Mouse (Mus musculus): ENCODE measurements around the gene Zfp853. TPM values are rescaled to one million over a fixed set of nuclear protein-coding genes. Genes with fewer than 3 reads are reported as not detected.

Gene Zfp853
- polyA plus RNA-seq, 1 experiment from 2014 or later, result not detected

- no peaks in the 10 kb centered on the region for H3K9me3 ChIP-seq (ENCODE audit: low read length)
- H3K4me1 ChIP-seq (ENCODE audit: insufficient read depth), result peaks cover 14% of the 10 kb centered on the region
- ATAC-seq, result 0 out of 2 replicates have a peak, but pooled peaks have one; percentile 33
- TF ChIP-seq EP300 (IDR thresholded peaks at IDR 0.05; ENCODE audit: low read depth), result no peak
- TF ChIP-seq CTCF (IDR thresholded peaks at IDR 0.05; ENCODE audit: low read depth), result no peak
- no peaks in the 10 kb centered on the region for H3K36me3 ChIP-seq (replicated peaks; ENCODE audit: insufficient read depth, low read length)
- H3K27me3 ChIP-seq (ENCODE audit: insufficient read depth, low read length), result no peaks in the 10 kb centered on the region
- no peak for DNase-seq
- WGBS (ENCODE audit: insufficient replicate concordance), result 41% methylated on average over 3 of the region's 3 CpGs
- no peak overlapping the region for H3K4me2 ChIP-seq (ENCODE audit: low read depth, low read length)
- no peak overlapping the region for H3K27ac ChIP-seq (ENCODE audit: low read depth)
- H3K9ac ChIP-seq (replicated peaks), result no peak overlapping the region
- H3K4me3 ChIP-seq (ENCODE audit: low read depth, low read length), result no peak overlapping the region
These were observed 21.3 kb downstream of the Zfp853 start for GRCm38 (mm10) chr5:143272108-143272507.

- no peak overlapping the region for H3K27ac ChIP-seq (ENCODE audit: low read depth)
- H3K9ac ChIP-seq (replicated peaks), result no peak overlapping the region
- H3K4me1 ChIP-seq (ENCODE audit: insufficient read depth), result peaks cover 14% of the 10 kb centered on the region
- no peaks in the 10 kb centered on the region for H3K27me3 ChIP-seq (ENCODE audit: insufficient read depth, low read length)
- no peaks in the 10 kb centered on the region for H3K9me3 ChIP-seq (ENCODE audit: low read length)
- no peak overlapping the region for H3K4me3 ChIP-seq (ENCODE audit: low read depth, low read length)
- 78% methylated on average over 6 of the region's 6 CpGs for WGBS (ENCODE audit: insufficient replicate concordance)
- DNase-seq, result no peak
- no peak for ATAC-seq
- H3K4me2 ChIP-seq (ENCODE audit: low read depth, low read length), result no peak overlapping the region
- no peak for TF ChIP-seq EP300 (IDR thresholded peaks at IDR 0.05; ENCODE audit: low read depth)
- TF ChIP-seq CTCF (IDR thresholded peaks at IDR 0.05; ENCODE audit: low read depth), result no peak
- no peaks in the 10 kb centered on the region for H3K36me3 ChIP-seq (replicated peaks; ENCODE audit: insufficient read depth, low read length)
These were observed 21.8 kb downstream of the Zfp853 start for GRCm38 (mm10) chr5:143271642-143272041.

- TF ChIP-seq CTCF (IDR thresholded peaks at IDR 0.05; ENCODE audit: low read depth) (no peak), EP300 (IDR thresholded peaks at IDR 0.05; ENCODE audit: low read depth) (no peak)
- Histone ChIP-seq H3K4me3 (ENCODE audit: low read depth, low read length) (peak overlapping the region; percentile 77), H3K36me3 (replicated peaks; ENCODE audit: insufficient read depth, low read length) (no peaks in the 10 kb centered on the region), H3K27me3 (ENCODE audit: insufficient read depth, low read length) (no peaks in the 10 kb centered on the region), H3K27ac (ENCODE audit: low read depth) (no peak overlapping the region), H3K4me2 (ENCODE audit: low read depth, low read length) (peak overlapping the region; percentile 97), H3K9me3 (ENCODE audit: low read length) (no peaks in the 10 kb centered on the region), H3K9ac (replicated peaks) (peak overlapping the region; percentile 79), H3K4me1 (ENCODE audit: insufficient read depth) (peaks cover 14% of the 10 kb centered on the region)
- 8% methylated on average over 12 of the region's 12 CpGs for WGBS (ENCODE audit: insufficient replicate concordance)
- ATAC-seq, result peak; percentile 11; the same call in 1 of the 2 replicates
- no peak for DNase-seq
These were observed 23.3 kb downstream of the Zfp853 start for GRCm38 (mm10) chr5:143270151-143270519.

GRCm38 (mm10) chr5:143269363-143270150 is 23.9 kb downstream of the Zfp853 start, which contains the start of gene Zfp316:
Gene Zfp316, minus strand, starts transcription at chr5:143270022.
- TF ChIP-seq CTCF (IDR thresholded peaks at IDR 0.05; ENCODE audit: low read depth), result no peak
- TF ChIP-seq EP300 (IDR thresholded peaks at IDR 0.05; ENCODE audit: low read depth), result no peak
- H3K27ac ChIP-seq (ENCODE audit: low read depth), result peak within 1 kb of the TSS; percentile 51; the same call in 1 of the 2 replicates
- peak within 1 kb of the TSS; percentile 79 for H3K9ac ChIP-seq (replicated peaks)
- no peaks in the 10 kb centered on the region for H3K9me3 ChIP-seq (ENCODE audit: low read length)
- DNase-seq (peak; percentile 67), ATAC-seq (peak; percentile 65)
- peak within 1 kb of the TSS; percentile 97 for H3K4me2 ChIP-seq (ENCODE audit: low read depth, low read length)
- peaks cover 14% of the 10 kb centered on the region for H3K4me1 ChIP-seq (ENCODE audit: insufficient read depth)
- no peaks in the 10 kb centered on the region for H3K27me3 ChIP-seq (ENCODE audit: insufficient read depth, low read length)
- H3K36me3 ChIP-seq (replicated peaks; ENCODE audit: insufficient read depth, low read length), result no peaks in the 10 kb centered on the region
- peak within 1 kb of the TSS; percentile 77 for H3K4me3 ChIP-seq (ENCODE audit: low read depth, low read length)
- WGBS (ENCODE audit: insufficient replicate concordance), result 1% methylated on average over 59 of the region's 79 CpGs

- 34% methylated on average over 8 of the region's 8 CpGs for WGBS (ENCODE audit: insufficient replicate concordance)
- peak overlapping the region; percentile 79 for H3K9ac ChIP-seq (replicated peaks)
- H3K4me2 ChIP-seq (ENCODE audit: low read depth, low read length), result peak overlapping the region; percentile 97
- H3K36me3 ChIP-seq (replicated peaks; ENCODE audit: insufficient read depth, low read length), result no peaks in the 10 kb centered on the region
- H3K9me3 ChIP-seq (ENCODE audit: low read length), result no peaks in the 10 kb centered on the region
- no peak overlapping the region for H3K27ac ChIP-seq (ENCODE audit: low read depth)
- DNase-seq, result no peak
- peaks cover 14% of the 10 kb centered on the region for H3K4me1 ChIP-seq (ENCODE audit: insufficient read depth)
- TF ChIP-seq CTCF (IDR thresholded peaks at IDR 0.05; ENCODE audit: low read depth) (no peak), EP300 (IDR thresholded peaks at IDR 0.05; ENCODE audit: low read depth) (no peak)
- peak overlapping the region; percentile 77 for H3K4me3 ChIP-seq (ENCODE audit: low read depth, low read length)
- no peak for ATAC-seq
- H3K27me3 ChIP-seq (ENCODE audit: insufficient read depth, low read length), result no peaks in the 10 kb centered on the region
These were observed 24.4 kb downstream of the Zfp853 start for GRCm38 (mm10) chr5:143268985-143269362.

GRCm38 (mm10) chr5:143266794-143267193 is 26.6 kb downstream of the Zfp853 start:
- no peaks in the 10 kb centered on the region for H3K27me3 ChIP-seq (ENCODE audit: insufficient read depth, low read length)
- H3K9ac ChIP-seq (replicated peaks), result no peak overlapping the region
- peaks cover 14% of the 10 kb centered on the region for H3K4me1 ChIP-seq (ENCODE audit: insufficient read depth)
- ATAC-seq (no peak), DNase-seq (no peak)
- H3K4me2 ChIP-seq (ENCODE audit: low read depth, low read length), result no peak overlapping the region
- H3K9me3 ChIP-seq (ENCODE audit: low read length), result no peaks in the 10 kb centered on the region
- 80% methylated on average over 6 of the region's 6 CpGs for WGBS (ENCODE audit: insufficient replicate concordance)
- H3K36me3 ChIP-seq (replicated peaks; ENCODE audit: insufficient read depth, low read length), result peaks cover 7% of the 10 kb centered on the region; the same call in 1 of the 2 replicates
- no peak for TF ChIP-seq EP300 (IDR thresholded peaks at IDR 0.05; ENCODE audit: low read depth)
- TF ChIP-seq CTCF (IDR thresholded peaks at IDR 0.05; ENCODE audit: low read depth), result no peak
- H3K4me3 ChIP-seq (ENCODE audit: low read depth, low read length), result no peak overlapping the region
- H3K27ac ChIP-seq (ENCODE audit: low read depth), result no peak overlapping the region

Data from liver, postnatal 0 days (tissue).